Mouse (Mus musculus): ENCODE data around the gene Xcr1. TPM values are rescaled to one million over a fixed set of nuclear protein-coding genes. Genes with fewer than 3 reads are reported as not detected.

The Xcr1 gene
- polyA plus RNA-seq, 1 experiment from 2014 or later: 0.04 TPM

DNA sequence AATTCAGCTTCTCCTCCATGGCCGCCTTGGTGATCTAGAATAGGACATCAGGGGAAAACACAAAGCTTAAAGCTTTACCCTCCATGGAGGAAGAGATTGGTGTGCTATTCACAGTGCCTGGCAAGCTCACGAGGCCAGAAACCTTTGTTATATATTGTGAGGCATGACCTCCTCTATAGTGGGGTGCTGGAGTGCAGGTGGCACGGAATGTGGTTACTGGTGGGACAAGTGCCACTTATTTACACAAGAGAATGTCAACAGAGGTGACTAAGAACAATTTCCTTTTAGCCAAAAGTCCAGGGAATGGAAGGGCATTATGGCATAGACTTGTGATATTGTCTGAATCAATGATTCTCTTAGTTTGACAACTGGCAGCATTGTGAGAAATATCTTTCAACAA, 35.2 kb downstream of the Xcr1 start:
- Histone ChIP-seq H3K9ac (replicated peaks; ENCODE audit: low read length) (no peak overlapping the region), H3K4me2 (ENCODE audit: low read length) (no peak overlapping the region), H3K27ac (replicated peaks; ENCODE audit: low read depth, low read length) (no peak overlapping the region), H3K4me1 (ENCODE audit: control insufficient read depth, insufficient read depth, low read length) (no peaks in the 10 kb centered on the region), H3K9me3 (ENCODE audit: control insufficient read depth, low read length) (no peaks in the 10 kb centered on the region), H3K4me3 (replicated peaks; ENCODE audit: low read depth, low read length) (no peak overlapping the region), H3K36me3 (ENCODE audit: control insufficient read depth, insufficient read depth, low read length) (peaks cover 91% of the 10 kb centered on the region), H3K27me3 (ENCODE audit: control insufficient read depth, insufficient read depth, low read length) (no peaks in the 10 kb centered on the region)
- DNase-seq: no peak
- 92% methylated on average over 3 of the region's 3 CpGs for WGBS
- no peak for ATAC-seq (ENCODE audit: low FRiP score, low TSS enrichment)

DNA sequence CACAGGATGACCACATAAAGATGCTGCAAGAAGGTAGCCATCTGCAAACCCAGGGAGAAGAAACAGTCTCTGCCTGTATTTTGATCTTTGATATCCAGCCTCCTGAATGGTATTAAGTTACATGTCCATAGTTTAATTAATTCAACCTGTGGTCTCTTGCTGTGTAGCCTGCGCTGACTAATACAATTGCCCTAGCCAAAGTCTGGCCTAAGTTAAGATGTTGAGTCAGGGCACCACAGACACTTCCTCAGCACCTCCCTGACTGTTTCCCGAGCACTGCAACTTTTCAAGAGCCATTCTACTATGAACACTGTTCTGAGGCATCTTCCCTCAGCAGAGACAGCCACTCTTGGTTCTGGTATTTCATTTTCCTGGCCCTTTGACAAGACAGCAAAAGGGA, 43.2 kb downstream of the Xcr1 start:
- H3K36me3 ChIP-seq (ENCODE audit: control insufficient read depth, insufficient read depth, low read length): peaks cover 60% of the 10 kb centered on the region

DNA sequence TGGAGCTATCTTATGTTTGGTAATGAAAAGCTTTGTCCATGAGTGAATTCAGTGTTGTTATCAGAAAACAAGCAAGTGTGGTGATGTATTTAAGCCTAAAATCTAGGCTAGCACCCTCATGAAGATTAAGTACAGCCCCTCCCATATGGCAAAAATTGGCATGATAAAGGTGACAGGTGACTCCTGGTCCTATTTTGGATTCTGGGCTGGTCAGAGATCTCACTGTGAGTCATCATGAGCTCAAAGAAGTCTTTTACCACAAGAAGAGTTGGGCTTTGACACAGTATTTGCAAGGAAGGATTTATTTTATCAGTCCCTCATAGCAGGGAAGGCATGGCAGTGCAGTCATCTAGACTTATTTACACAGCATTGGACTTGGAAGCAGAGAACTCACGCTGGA, 45.8 kb downstream of the Xcr1 start:
- Histone ChIP-seq H3K4me1 (ENCODE audit: control insufficient read depth, insufficient read depth, low read length) (no peaks in the 10 kb centered on the region), H3K4me2 (ENCODE audit: low read length) (no peak overlapping the region), H3K9me3 (ENCODE audit: control insufficient read depth, low read length) (no peaks in the 10 kb centered on the region), H3K27ac (replicated peaks; ENCODE audit: low read depth, low read length) (no peak overlapping the region), H3K36me3 (ENCODE audit: control insufficient read depth, insufficient read depth, low read length) (peaks cover 48% of the 10 kb centered on the region), H3K9ac (replicated peaks; ENCODE audit: low read length) (no peak overlapping the region), H3K4me3 (replicated peaks; ENCODE audit: low read depth, low read length) (no peak overlapping the region), H3K27me3 (ENCODE audit: control insufficient read depth, insufficient read depth, low read length) (no peaks in the 10 kb centered on the region)
- ATAC-seq (ENCODE audit: low FRiP score, low TSS enrichment) (no peak), DNase-seq (no peak)
- 84% methylated on average over 1 of the region's 1 CpGs for WGBS

More for the DNA sequence above, 43.2 kb downstream of the Xcr1 start:
- Histone ChIP-seq H3K27ac (replicated peaks; ENCODE audit: low read depth, low read length) (no peak overlapping the region), H3K4me2 (ENCODE audit: low read length) (no peak overlapping the region), H3K9me3 (ENCODE audit: control insufficient read depth, low read length) (no peaks in the 10 kb centered on the region), H3K27me3 (ENCODE audit: control insufficient read depth, insufficient read depth, low read length) (no peaks in the 10 kb centered on the region), H3K4me1 (ENCODE audit: control insufficient read depth, insufficient read depth, low read length) (no peaks in the 10 kb centered on the region), H3K4me3 (replicated peaks; ENCODE audit: low read depth, low read length) (no peak overlapping the region), H3K9ac (replicated peaks; ENCODE audit: low read length) (no peak overlapping the region)
- no peak for DNase-seq
- WGBS: 82% methylated on average over 2 of the region's 2 CpGs
- ATAC-seq (ENCODE audit: low FRiP score, low TSS enrichment): no peak

DNA sequence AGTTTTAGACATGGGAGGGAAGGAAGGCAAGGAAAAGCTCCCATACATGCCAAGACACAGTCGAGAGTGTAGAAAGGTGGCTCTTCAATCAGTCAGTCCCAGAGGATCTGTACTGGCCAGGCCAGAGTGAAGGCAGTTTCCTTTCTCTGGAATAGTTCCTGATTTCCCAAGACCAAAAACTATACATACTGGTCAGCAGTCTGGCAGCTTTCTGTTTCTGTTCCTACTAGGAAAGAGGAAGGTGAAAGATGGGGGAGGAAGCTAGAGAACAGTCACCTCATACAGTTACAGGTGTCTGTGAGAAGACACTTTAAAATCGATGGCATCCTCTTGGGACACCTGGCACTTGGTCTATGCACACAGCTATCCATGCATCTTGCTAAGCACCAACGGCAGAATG, 46.4 kb downstream of the Xcr1 start:
- Histone ChIP-seq H3K4me3 (replicated peaks; ENCODE audit: low read depth, low read length) (no peak overlapping the region), H3K9me3 (ENCODE audit: control insufficient read depth, low read length) (no peaks in the 10 kb centered on the region), H3K9ac (replicated peaks; ENCODE audit: low read length) (no peak overlapping the region), H3K4me1 (ENCODE audit: control insufficient read depth, insufficient read depth, low read length) (no peaks in the 10 kb centered on the region), H3K27me3 (ENCODE audit: control insufficient read depth, insufficient read depth, low read length) (no peaks in the 10 kb centered on the region), H3K27ac (replicated peaks; ENCODE audit: low read depth, low read length) (no peak overlapping the region), H3K36me3 (ENCODE audit: control insufficient read depth, insufficient read depth, low read length) (peaks cover 54% of the 10 kb centered on the region), H3K4me2 (ENCODE audit: low read length) (no peak overlapping the region)
- ATAC-seq (ENCODE audit: low FRiP score, low TSS enrichment) (no peak), DNase-seq (no peak)
- WGBS: 87% methylated on average over 3 of the region's 3 CpGs

DNA sequence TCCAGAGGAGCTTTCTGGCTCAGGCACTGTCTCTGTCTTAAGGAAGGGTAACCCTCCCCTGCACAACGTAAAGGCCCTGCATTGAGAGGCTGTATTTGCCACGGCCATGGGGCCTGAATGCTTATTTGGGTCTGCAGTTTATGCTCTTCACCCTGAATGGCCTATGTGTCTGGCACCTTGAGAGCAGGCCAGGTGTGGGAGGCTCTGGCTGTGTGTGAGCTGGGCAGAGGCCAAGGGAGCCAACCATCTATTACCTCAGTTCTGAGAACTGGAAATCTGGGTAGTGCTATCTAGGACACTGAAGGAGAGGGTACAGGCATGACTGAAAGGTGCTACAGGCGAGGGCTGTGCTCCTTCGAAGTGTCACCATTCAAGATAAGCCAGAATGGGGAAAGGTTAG, 47.0 kb downstream of the Xcr1 start:
- no peak overlapping the region for H3K4me3 ChIP-seq (replicated peaks; ENCODE audit: low read depth, low read length)
- WGBS: 89% methylated on average over 4 of the region's 4 CpGs
- no peak overlapping the region for H3K4me2 ChIP-seq (ENCODE audit: low read length)
- no peaks in the 10 kb centered on the region for H3K9me3 ChIP-seq (ENCODE audit: control insufficient read depth, low read length)
- no peak overlapping the region for H3K9ac ChIP-seq (replicated peaks; ENCODE audit: low read length)
- no peak overlapping the region for H3K27ac ChIP-seq (replicated peaks; ENCODE audit: low read depth, low read length)
- no peaks in the 10 kb centered on the region for H3K27me3 ChIP-seq (ENCODE audit: control insufficient read depth, insufficient read depth, low read length)
- H3K36me3 ChIP-seq (ENCODE audit: control insufficient read depth, insufficient read depth, low read length): peaks cover 58% of the 10 kb centered on the region
- no peak for DNase-seq
- no peaks in the 10 kb centered on the region for H3K4me1 ChIP-seq (ENCODE audit: control insufficient read depth, insufficient read depth, low read length)
- ATAC-seq (ENCODE audit: low FRiP score, low TSS enrichment): no peak

DNA sequence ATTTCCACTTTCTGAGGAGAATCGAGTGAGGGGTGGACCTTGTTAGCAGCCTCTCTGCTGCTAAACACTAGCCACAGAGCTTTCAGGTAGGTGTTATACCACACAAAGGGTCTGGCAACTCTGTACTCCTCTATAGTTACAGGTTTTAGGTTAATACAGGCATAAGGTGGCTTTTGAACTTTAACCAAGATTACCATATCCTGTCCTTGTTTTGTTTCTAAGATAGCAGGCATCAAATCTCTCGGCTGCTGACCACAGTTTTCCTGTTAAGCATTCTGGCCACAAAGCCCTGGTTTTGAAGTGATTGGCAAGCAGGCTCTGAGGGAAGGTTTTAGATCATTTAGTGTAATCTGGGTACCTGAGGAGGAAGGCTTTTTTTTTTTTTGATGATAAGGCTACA, 47.5 kb downstream of the Xcr1 start:
- WGBS: 81% methylated on average over 2 of the region's 2 CpGs
- Histone ChIP-seq H3K4me1 (ENCODE audit: control insufficient read depth, insufficient read depth, low read length) (no peaks in the 10 kb centered on the region), H3K4me3 (replicated peaks; ENCODE audit: low read depth, low read length) (no peak overlapping the region), H3K9ac (replicated peaks; ENCODE audit: low read length) (no peak overlapping the region), H3K27me3 (ENCODE audit: control insufficient read depth, insufficient read depth, low read length) (no peaks in the 10 kb centered on the region), H3K27ac (replicated peaks; ENCODE audit: low read depth, low read length) (no peak overlapping the region), H3K36me3 (ENCODE audit: control insufficient read depth, insufficient read depth, low read length) (peaks cover 62% of the 10 kb centered on the region), H3K9me3 (ENCODE audit: control insufficient read depth, low read length) (no peaks in the 10 kb centered on the region), H3K4me2 (ENCODE audit: low read length) (no peak overlapping the region)
- ATAC-seq (ENCODE audit: low FRiP score, low TSS enrichment) (no peak), DNase-seq (no peak)

DNA sequence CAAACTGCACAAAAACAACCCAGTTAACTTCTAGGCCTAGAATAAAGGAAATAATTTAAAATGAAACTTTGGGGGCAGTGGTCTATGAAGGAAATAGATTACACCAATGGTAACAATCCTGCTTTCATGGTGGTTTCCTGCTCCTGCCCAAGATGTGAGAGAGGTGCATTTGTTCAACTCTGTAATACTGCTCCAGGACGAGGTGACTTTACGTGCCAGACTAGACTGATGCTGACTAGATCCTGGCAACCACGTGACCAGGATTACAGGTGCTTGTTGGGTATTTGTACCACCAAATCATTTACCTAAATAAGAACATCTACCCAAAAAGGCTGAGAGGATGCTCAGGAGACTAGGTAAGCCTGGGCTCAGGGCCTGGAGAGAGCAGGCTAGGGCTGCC, 50.0 kb downstream of the Xcr1 start:
- no peak for DNase-seq
- H3K4me1 ChIP-seq (ENCODE audit: control insufficient read depth, insufficient read depth, low read length): no peaks in the 10 kb centered on the region
- 97% methylated on average over 3 of the region's 3 CpGs for WGBS
- H3K9me3 ChIP-seq (ENCODE audit: control insufficient read depth, low read length): no peaks in the 10 kb centered on the region
- ATAC-seq (ENCODE audit: low FRiP score, low TSS enrichment): no peak
- no peak overlapping the region for H3K4me2 ChIP-seq (ENCODE audit: low read length)
- H3K27ac ChIP-seq (replicated peaks; ENCODE audit: low read depth, low read length): no peak overlapping the region
- H3K9ac ChIP-seq (replicated peaks; ENCODE audit: low read length): no peak overlapping the region
- no peaks in the 10 kb centered on the region for H3K27me3 ChIP-seq (ENCODE audit: control insufficient read depth, insufficient read depth, low read length)
- no peak overlapping the region for H3K4me3 ChIP-seq (replicated peaks; ENCODE audit: low read depth, low read length)
- peaks cover 43% of the 10 kb centered on the region for H3K36me3 ChIP-seq (ENCODE audit: control insufficient read depth, insufficient read depth, low read length)

DNA sequence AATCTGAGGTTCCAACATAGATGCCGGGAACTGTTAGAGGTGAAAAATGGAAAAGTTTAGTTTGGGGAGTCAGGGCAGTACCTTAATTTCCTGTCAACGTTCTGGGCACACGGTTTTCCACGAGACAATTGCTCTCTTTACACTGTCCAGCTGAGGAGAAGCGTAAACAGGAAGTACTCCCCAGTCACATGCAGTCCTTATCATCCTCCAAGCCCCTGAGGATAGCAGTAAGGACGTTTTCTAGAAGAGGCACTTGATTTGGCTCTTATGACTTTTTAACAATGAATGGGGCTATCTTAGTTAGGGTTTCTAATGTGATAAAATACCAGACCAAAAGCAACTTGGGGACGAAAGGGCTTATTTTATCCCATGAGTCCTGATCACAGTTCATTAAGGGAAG, 53.2 kb downstream of the Xcr1 start:
- 90% methylated on average over 7 of the region's 7 CpGs for WGBS
- no peak overlapping the region for H3K9ac ChIP-seq (replicated peaks; ENCODE audit: low read length)
- H3K27me3 ChIP-seq (ENCODE audit: control insufficient read depth, insufficient read depth, low read length): no peaks in the 10 kb centered on the region
- H3K4me3 ChIP-seq (replicated peaks; ENCODE audit: low read depth, low read length): no peak overlapping the region
- DNase-seq: no peak
- ATAC-seq (ENCODE audit: low FRiP score, low TSS enrichment): no peak
- H3K4me1 ChIP-seq (ENCODE audit: control insufficient read depth, insufficient read depth, low read length): no peaks in the 10 kb centered on the region
- no peak overlapping the region for H3K27ac ChIP-seq (replicated peaks; ENCODE audit: low read depth, low read length)
- no peak overlapping the region for H3K4me2 ChIP-seq (ENCODE audit: low read length)
- no peaks in the 10 kb centered on the region for H3K9me3 ChIP-seq (ENCODE audit: control insufficient read depth, low read length)
- H3K36me3 ChIP-seq (ENCODE audit: control insufficient read depth, insufficient read depth, low read length): peaks cover 22% of the 10 kb centered on the region

DNA sequence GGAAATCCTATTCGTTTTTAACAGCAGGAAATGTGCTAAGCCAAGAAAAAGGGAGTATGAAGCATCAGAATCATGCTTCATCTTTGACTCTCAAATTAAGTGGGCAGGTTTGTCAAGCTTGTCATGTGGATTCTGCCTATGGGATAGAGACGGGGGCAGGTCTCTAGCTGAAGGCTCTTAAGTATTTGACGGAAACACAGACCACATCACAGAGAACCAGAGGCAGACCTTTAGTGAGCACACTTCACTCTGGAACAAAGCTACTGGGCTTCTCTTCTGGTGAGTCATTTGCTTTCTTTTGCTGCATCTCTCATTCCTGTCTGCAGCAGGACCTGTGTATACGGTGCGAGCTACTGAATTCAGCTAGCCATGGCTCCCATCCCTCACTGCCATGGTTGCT, 55.6 kb downstream of the Xcr1 start, which contains the start of gene Cxcr6:
Gene Cxcr6, plus strand, starts transcription at position 209 of the 400 bp plus-strand sequence.
- H3K4me3 ChIP-seq (replicated peaks; ENCODE audit: low read depth, low read length): no peak within 1 kb of the TSS
- ATAC-seq (ENCODE audit: low FRiP score, low TSS enrichment): no peak
- WGBS: 91% methylated on average over 5 of the region's 5 CpGs

More for the DNA sequence above, 55.6 kb downstream of the Xcr1 start, which contains the start of gene Cxcr6:
- no peaks in the 10 kb centered on the region for H3K27me3 ChIP-seq (ENCODE audit: control insufficient read depth, insufficient read depth, low read length)
- H3K4me2 ChIP-seq (ENCODE audit: low read length): no peak within 1 kb of the TSS
- H3K9ac ChIP-seq (replicated peaks; ENCODE audit: low read length): no peak within 1 kb of the TSS
- H3K4me1 ChIP-seq (ENCODE audit: control insufficient read depth, insufficient read depth, low read length): no peaks in the 10 kb centered on the region
- DNase-seq: no peak
- H3K36me3 ChIP-seq (ENCODE audit: control insufficient read depth, insufficient read depth, low read length): peaks cover 17% of the 10 kb centered on the region; the same call in 1 of the 2 replicates
- H3K9me3 ChIP-seq (ENCODE audit: control insufficient read depth, low read length): no peaks in the 10 kb centered on the region
- no peak within 1 kb of the TSS for H3K27ac ChIP-seq (replicated peaks; ENCODE audit: low read depth, low read length)

All from midbrain, embryonic 14.5 days (tissue).